Mouse (Mus musculus) hindbrain, embryonic 15.5 days (tissue): Measurements from ENCODE around the gene Hist1h2ag. TPM values are rescaled to one million over a fixed set of nuclear protein-coding genes. Genes with fewer than 3 reads are reported as not detected.

ENCODE experiments used
- ATAC-seq: fragments of 200-750 bp; cut with Nextera tagmentation; 2 replicates; pipeline ENCODE4 v1.8.0; 2017; ENCODE audit warnings: low read depth, moderate number of reproducible peaks, moderate TSS enrichment; ENCODE audit not compliant: low FRiP score
- H3K27ac ChIP-seq: fragments of 300-500 bp; sonication (generic); replicated peaks from 2 replicates; pipeline ENCODE4 v1.5.1; 2015; ENCODE audit warnings: mild to moderate bottlenecking, inconsistent platforms
- H3K27me3 ChIP-seq: fragments of 300-500 bp; sonication (generic); 2 replicates; pipeline ENCODE4 v1.6.1; 2015; ENCODE audit warnings: control low read depth, inconsistent platforms
- H3K36me3 ChIP-seq: fragments of 300-500 bp; sonication (generic); 2 replicates; pipeline ENCODE4 v1.6.1; 2015; ENCODE audit warnings: control low read depth, inconsistent platforms
- H3K4me1 ChIP-seq: fragments of 300-500 bp; sonication (generic); replicated peaks from 2 replicates; pipeline ENCODE4 v1.6.1; 2015; ENCODE audit warnings: control low read depth, inconsistent platforms
- H3K4me2 ChIP-seq: fragments of 300-500 bp; sonication (generic); 2 replicates; pipeline ENCODE4 v1.6.1; 2015; ENCODE audit warnings: moderate library complexity, mild to moderate bottlenecking, inconsistent platforms
- H3K4me3 ChIP-seq: fragments of 300-500 bp; sonication (generic); 2 replicates; pipeline ENCODE4 v1.5.1; 2015; ENCODE audit warnings: mild to moderate bottlenecking, inconsistent platforms
- H3K9ac ChIP-seq: fragments of 300-500 bp; sonication (generic); 2 replicates; pipeline ENCODE4 v1.6.1; 2015; ENCODE audit warnings: inconsistent platforms
- H3K9me3 ChIP-seq: fragments of 300-500 bp; sonication (generic); 2 replicates; pipeline ENCODE4 v1.6.1; 2016; ENCODE audit warnings: control low read depth, inconsistent platforms
- WGBS: fragments of 180-500 bp; shearing (Covaris S2); methylation state at CpG from one replicate; pipeline ENCODE4 v1.1.7; 2015; 5-methylcytosine and 5-hydroxymethylcytosine counted together
- microRNA-seq: library from miRNA; unstranded; fragments of <30 nt; microRNA quantifications from one replicate; pipeline ENCODE4, GENCODE M21; 2016
- polyA plus RNA-seq: library from polyadenylated mRNA; unstranded; fragments of >200 nt; fragmentation: Nextera tagmentation; extraction: Ambion mirVana; gene quantifications from 2 replicates; pipeline ENCODE4 v1.2.1, GENCODE M21; 2015

Hist1h2ag gene
- polyA plus RNA-seq, 1 experiment from 2014 or later: 6.5 TPM

DNA sequence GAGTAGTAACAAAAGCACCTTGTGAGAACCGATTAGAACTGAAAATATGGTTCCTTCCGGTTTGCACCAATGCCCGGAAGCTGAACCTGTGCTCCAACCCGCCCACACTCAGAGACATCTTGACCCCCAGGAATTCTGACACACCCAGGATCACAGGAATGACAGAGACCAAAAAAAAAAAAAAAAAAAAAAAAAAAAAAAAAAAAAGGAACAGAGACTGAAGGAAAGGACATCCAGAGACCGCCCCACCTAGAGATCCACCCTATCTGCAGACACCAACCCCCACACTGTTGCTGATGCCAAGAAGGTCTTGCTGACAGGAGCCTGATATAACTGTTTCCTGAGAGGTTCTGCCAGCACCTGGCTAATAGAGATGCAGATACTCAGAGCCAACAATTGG is 50.2 kb downstream of the Hist1h2ag start:
- Histone ChIP-seq H3K9ac (no peak overlapping the region), H3K27ac (no peak overlapping the region), H3K4me2 (no peak overlapping the region), H3K4me3 (no peak overlapping the region), H3K4me1 (0 out of 2 replicates have a peak, but pooled peaks cover 11% of the 10 kb centered on the region), H3K36me3 (no peaks in the 10 kb centered on the region), H3K27me3 (peaks cover 67% of the 10 kb centered on the region), H3K9me3 (no peaks in the 10 kb centered on the region)
- WGBS: 87% methylated on average over 5 of the region's 5 CpGs
- ATAC-seq: no peak

Small RNA genes lying within 50 kb of the gene (microRNA-seq; reads per million reads assigned to microRNA genes)
- gene Gm26300 (not detected), gene Gm44390 (not detected), gene Gm44486 (not detected)

Other genes starting within 250 kb of the Hist1h2ag start
- 4.9 and 7.3 TPM in 2 replicates for gene Hist1h2bq, start 232.7 kb downstream of the Hist1h2ag start, polyA plus RNA-seq
- not detected in 2 replicates for gene Hist1h2ao, start 232.5 kb downstream of the Hist1h2ag start, polyA plus RNA-seq
- not detected in 2 replicates for gene Hist1h4m, start 231.2 kb downstream of the Hist1h2ag start, polyA plus RNA-seq
- 4.9 and 7.7 TPM in 2 replicates for gene Hist1h4n, start 210.7 kb downstream of the Hist1h2ag start, polyA plus RNA-seq
- gene Hist1h2ap, start 209.4 kb downstream of the Hist1h2ag start, polyA plus RNA-seq: 669 and 801 TPM in 2 replicates
- gene Hist1h2br, start 209.2 kb downstream of the Hist1h2ag start, polyA plus RNA-seq: 4.7 and 7.1 TPM in 2 replicates
- gene Zfp184, start 97.8 kb downstream of the Hist1h2ag start, polyA plus RNA-seq: 11.7 and 12.3 TPM in 2 replicates
- gene Pom121l2, start 61.8 kb downstream of the Hist1h2ag start, polyA plus RNA-seq: 0.08 TPM in 1 of 2 replicates, not detected in the other
- gene Prss16, start 33.2 kb downstream of the Hist1h2ag start, polyA plus RNA-seq: 0.14 TPM in 1 of 2 replicates, not detected in the other
- gene Hist1h2ah, start 7.4 kb downstream of the Hist1h2ag start, polyA plus RNA-seq: 1.7 and 2.2 TPM in 2 replicates
- gene Hist1h2bk, start 7.1 kb downstream of the Hist1h2ag start, polyA plus RNA-seq: 1.2 and 1.5 TPM in 2 replicates
- 8.4 and 10.7 TPM in 2 replicates for gene Hist1h4i, start 1.6 kb downstream of the Hist1h2ag start, polyA plus RNA-seq
- 2.3 and 2.9 TPM in 2 replicates for gene Hist1h2bj, start 270 bp upstream of the Hist1h2ag start, polyA plus RNA-seq
- not detected in 2 replicates for gene Vmn1r188, start 41.5 kb upstream of the Hist1h2ag start, polyA plus RNA-seq
- gene Vmn1r189, start 62.9 kb upstream of the Hist1h2ag start, polyA plus RNA-seq: not detected in 2 replicates
- gene Vmn1r191, start 141.0 kb upstream of the Hist1h2ag start, polyA plus RNA-seq: not detected in 2 replicates
- gene Vmn1r192, start 148.2 kb upstream of the Hist1h2ag start, polyA plus RNA-seq: not detected in 2 replicates
- not detected in 2 replicates for gene Vmn1r193, start 180.2 kb upstream of the Hist1h2ag start, polyA plus RNA-seq
- not detected in 2 replicates for gene Vmn1r194, start 201.3 kb upstream of the Hist1h2ag start, polyA plus RNA-seq
- gene Vmn1r195, start 227.6 kb upstream of the Hist1h2ag start, polyA plus RNA-seq: not detected in 2 replicates
- gene Vmn1r196, start 247.0 kb upstream of the Hist1h2ag start, polyA plus RNA-seq: not detected in 2 replicates